Mouse (Mus musculus): ENCODE data around the gene Cldn9. TPM values are rescaled to one million over a fixed set of nuclear protein-coding genes. Genes with fewer than 3 reads are reported as not detected.

The Cldn9 gene
- under 1 TPM in 1 of 2 experiments, not detected in 1; 0.25 TPM for total RNA-seq (2021)

DNA sequence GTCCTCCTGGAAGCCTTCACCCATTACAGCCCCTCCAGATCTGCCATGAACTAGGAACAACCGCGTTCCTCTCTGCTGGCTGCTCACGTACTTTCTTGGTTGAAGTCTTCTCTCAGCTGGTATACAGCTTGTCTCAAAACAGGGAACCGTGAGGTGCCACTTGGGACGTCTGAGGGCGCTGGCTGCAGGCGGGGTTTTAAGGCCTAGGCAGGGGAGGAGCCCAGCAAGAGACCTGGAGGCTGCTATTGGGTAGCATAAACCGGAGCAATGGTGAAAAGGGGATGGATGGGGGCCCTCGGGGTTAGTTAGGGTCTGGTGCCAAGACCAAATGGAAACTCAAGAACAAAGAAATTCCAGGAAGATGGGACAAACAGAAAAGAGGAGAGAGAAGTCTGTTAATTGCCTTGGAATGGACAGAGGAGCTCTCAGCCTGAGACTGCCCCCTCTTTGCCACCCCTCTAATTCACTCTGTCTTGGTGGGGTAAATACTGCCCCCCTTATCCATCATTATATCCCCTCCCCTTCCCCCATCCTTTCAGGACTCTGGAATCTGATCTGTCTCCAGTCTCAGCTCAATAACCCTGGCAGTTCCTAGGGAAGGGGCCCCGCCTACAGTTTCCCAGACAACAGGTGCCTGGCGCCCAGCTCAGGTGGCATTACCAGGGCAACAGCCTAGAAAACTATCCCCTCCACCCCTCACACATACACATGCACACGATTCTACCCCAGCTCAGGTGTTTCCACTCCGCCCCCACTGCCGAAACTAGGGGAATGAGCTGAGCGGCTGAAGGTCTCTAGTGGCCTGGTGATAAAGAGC lies at the start of gene Cldn9:
Gene Cldn9 (minus strand): TSS at position 171 of the 817 bp plus-strand sequence.
- no peak for DNase-seq (ENCODE audit: low spot score in 2 of 2)
- intact Hi-C loops (cut with DNase I): no loop called here

- intact Hi-C loops (cut with DNase I): no loop called here
- DNase-seq (ENCODE audit: low spot score in 2 of 2): no peak
These were observed 46.6 kb upstream of the Cldn9 start for GRCm38 (mm10) chr17:23730441-23730840.

DNA sequence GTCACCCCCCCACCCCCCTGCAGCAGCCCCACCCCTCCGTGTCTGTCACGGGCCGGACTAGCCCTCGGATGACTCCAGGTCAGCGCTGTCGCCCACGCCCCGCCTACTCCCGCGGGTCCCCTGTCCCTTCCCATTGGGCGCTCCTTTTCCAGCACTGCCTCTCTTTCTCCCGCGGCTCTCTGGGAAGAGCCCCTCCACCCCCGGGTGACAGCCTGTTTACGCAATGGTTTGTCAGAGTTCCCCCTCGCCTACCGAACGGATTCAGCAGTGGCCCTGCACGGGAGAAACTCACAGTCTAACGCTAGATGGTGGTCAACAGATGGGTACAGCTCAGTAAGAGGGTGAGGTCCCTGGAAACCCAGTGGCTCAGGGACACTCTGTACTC lies 42.9 kb upstream of the Cldn9 start:
- intact Hi-C loops (cut with DNase I): no loop called here
- DNase-seq (ENCODE audit: low spot score in 2 of 2): peak; percentile 36 to 67

DNA sequence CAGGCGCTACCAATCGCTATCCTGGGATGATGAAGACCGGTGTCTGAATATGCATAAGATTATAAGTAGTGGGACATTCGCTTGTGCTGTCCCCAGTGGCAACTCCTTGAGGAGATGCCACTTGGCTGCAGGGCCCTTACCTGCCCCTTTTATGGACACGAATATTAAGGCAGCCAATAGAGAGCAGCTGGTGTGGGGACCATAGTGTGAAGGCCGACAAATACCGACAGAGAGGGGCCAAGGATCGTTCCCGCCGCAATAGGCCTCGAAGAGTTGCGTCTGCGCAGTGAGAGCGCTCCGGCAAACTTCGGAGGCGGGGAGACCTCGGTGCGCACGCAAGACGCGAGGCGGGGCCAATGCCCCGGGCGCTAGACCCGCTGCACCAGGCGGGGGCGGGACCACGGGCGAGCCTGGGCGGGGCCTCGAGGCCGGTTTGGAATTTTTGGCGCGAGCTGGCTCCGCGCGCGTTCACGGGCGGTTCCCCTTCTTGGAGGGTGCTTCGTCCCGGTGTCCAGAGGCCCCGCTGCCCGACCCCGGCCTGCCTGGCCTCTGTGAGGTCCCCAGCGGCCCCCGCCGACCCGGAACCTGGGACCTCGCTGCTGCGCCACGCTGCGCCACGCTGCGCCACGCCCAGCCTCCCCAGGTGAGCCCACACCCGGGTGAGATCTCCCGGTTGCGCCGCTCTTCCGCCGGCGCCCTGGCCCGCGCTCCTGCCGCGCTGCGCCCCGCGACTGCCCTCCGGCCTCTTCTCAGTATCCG lies 42.4 kb upstream of the Cldn9 start, which contains the start of gene Pkmyt1:
Gene Pkmyt1 (plus strand): TSS at position 338 of the 759 bp plus-strand sequence.
- intact Hi-C loops (cut with DNase I): no loop called here
- DNase-seq (ENCODE audit: low spot score in 2 of 2): peak; percentile 93 to 94

DNA sequence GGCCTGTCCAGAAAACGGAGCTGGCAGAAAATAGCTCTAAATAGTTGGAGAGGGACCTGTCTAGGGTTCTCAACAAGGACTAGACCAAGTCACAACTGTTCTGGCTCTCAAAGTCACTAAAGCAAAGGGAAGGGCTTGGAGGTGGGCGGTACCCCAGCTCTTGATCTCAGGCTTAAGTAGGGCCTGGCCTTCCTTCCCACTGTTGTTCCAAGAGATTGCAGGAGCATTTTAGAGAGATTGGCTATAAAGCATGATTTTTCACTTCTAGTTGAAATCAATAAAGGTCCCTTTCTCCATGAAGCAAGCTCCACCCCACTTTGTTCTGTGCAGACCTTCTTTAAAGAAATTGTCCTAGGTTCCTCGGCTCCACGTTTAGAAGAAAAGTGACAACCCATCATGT lies 41.7 kb upstream of the Cldn9 start:
- intact Hi-C loops (cut with DNase I): no loop called here

DNA sequence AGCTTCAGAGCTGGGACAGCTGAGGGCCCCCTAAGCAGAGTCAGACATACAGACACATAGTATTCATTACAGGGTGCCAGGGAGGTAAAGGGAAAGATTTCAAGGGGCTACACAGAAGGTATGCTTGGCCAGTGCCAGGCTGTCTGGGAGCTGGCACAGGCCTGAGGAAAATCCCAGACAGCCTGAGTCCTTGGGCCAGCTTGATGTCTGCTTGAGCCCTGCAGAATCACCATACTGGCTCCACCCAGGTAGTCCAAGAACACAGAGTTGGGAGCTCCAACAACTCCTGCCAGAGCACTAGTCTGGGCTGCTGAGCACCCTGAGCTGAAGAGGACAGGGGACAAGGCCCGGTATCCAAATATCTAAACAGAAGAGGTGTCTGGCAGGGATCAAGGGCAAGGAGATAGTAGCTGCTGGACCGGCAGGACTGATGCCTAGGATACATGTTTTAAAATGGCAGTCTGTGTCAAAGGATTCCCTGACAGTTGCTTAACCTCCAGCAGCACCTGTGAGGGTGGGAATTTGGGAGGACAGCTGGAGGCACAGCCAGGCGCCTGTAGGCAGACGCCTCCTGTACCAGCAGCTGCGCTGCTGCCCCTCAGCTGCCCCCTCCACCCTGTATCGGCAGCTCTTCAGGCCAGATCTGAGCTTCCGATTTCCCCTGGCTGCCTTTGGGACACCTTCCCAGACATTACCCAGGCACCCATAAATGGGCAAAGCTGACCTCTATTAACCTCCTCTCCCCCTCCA lies 38.7 kb upstream of the Cldn9 start, which contains the start of gene 1520401A03Rik:
Gene 1520401A03Rik (minus strand): TSS at position 408 of the 750 bp plus-strand sequence.
- intact Hi-C loops (cut with DNase I): no loop called here
- no peak for DNase-seq (ENCODE audit: low spot score in 2 of 2)

More for the DNA sequence above, 41.7 kb upstream of the Cldn9 start:
- no peak for DNase-seq (ENCODE audit: low spot score in 2 of 2)

- intact Hi-C loops (cut with DNase I): no loop called here
- no peak for DNase-seq (ENCODE audit: low spot score in 2 of 2)
These were observed 38.1 kb upstream of the Cldn9 start for GRCm38 (mm10) chr17:23721886-23722285.

DNA sequence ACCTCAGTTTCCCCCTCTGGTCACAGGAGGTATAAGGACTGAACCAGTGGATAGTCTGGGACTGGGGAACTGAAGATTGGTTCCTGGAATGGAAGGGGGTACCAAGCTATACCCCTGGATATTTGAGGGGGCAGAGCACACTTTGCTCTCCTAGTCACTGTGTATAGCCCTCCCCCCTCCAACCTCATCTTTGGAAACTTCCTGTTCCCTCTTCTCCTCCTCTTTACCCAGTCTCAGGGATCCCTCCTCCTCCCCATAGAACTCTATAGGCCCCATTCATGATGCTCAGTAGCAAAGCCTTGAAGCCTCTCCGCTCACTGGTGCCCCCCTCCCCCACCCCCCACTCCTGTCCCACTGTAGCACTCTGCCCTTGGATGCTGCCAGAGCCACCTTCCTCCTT lies 35.6 kb upstream of the Cldn9 start:
- no peak for DNase-seq (ENCODE audit: low spot score in 2 of 2)

DNA sequence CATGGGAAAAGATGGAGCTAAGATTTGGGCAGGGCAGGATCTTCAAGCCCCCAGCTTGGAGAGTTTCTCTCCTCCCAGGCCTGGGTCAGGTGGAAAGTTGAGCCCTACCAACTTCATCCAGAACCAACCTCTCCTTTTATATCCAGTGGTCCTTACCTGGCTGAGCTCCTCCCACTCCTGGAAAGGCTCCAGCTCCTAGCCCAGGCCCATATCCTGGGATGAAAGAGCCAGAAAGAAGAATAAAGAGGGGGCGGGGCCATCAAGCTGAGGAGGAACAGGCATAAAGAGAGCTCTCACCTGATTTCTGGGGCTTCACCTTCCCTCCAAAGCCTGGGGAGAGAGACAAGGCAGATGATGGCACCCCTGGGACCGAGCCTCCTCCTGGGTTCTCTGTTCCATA lies 33.2 kb upstream of the Cldn9 start:
- no peak for DNase-seq (ENCODE audit: low spot score in 2 of 2)
- intact Hi-C loops (cut with DNase I): no loop called here

More for the DNA sequence above, 35.6 kb upstream of the Cldn9 start:
- intact Hi-C loops (cut with DNase I): no loop called here

DNA sequence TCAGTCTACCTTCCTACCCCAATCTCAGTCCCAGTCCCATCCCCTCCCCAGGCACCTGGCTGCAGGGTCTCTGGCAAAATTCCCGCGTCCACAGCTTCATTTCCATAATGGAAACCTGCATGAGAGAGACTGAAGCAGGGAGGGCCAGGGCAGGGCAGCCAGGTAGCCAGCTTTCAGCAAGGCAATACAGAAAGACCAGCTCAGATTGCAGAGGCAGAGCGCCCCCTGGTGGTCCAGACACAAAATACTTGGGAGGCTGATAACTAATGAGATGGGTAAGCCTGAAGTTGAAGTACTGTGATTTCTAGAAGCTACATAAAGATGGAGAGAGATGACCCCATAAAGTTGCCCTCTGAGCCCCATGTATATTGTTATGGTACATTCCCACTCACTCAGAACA lies 22.4 kb upstream of the Cldn9 start:
- intact Hi-C loops (cut with DNase I): no loop called here
- DNase-seq (ENCODE audit: low spot score in 2 of 2): peak; percentile 72 to 74

DNA sequence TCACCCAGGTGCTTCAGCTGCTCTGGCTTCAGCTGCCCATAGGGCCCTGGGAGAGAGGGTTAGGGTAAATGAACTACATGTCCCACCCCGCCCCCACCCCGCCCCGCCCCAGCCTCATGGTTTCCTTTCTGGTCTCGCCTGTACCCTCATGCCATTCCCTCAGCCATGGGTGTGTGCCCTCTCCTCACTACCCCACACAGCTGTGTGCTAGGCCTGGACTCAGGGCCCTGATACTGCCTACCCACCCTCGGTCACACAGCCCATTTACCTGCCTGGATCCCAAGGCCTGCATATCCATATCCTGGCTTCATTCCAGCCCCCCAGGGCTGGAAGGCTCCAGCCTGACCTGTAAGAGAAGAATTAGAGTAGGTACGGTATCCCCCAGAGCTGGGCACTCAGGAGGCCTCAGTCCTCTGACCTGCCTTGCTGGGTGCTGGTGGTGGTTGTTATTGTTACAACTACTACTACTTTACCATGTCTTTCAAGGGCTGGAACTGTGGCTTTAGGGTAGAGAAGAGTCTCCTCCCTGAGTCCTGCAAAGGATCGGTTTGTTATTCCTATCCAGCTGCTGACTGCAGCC lies 21.8 kb upstream of the Cldn9 start:
- intact Hi-C loops (cut with DNase I): loop anchor here (2.0 kb wide), 1 partner anchor 31 kb away; no protein-coding TSS in a partner anchor
- no peak for DNase-seq (ENCODE audit: low spot score in 2 of 2)

- peak; percentile 40 to 52 for DNase-seq (ENCODE audit: low spot score in 2 of 2)
- intact Hi-C loops (cut with DNase I): loop anchor here (2.0 to 5.0 kb wide), 3 partner anchors 30 to 132 kb away; partner anchors contain the start of gene Bicdl2
These were observed 20.9 kb upstream of the Cldn9 start for GRCm38 (mm10) chr17:23704741-23705140.

DNA sequence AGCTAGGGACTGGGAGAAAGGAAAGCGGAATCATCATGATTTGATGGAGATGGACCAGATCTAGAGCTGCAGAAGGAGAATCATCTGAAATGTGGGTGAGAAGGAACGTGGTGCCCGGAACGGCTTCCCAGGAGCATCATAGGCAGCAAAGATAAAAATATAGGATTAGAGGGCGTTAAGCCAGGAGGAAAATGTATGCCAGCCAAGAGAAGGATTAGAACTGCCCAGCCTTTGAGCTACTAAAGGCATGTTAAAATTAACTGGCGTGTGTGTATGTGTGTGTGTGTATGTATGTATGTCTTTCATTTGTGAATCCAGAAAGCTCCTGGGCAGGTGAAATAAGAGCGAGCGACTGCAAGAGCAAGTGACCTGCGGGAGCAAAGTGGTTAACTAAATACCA lies 19.5 kb upstream of the Cldn9 start:
- peak in 1 of 2 experiments; percentile 81 for DNase-seq (ENCODE audit: low spot score in 2 of 2)
- intact Hi-C loops (cut with DNase I): loop anchor here (5.0 kb wide), 2 partner anchors 41 to 131 kb away; partner anchors contain the start of gene Bicdl2

DNA sequence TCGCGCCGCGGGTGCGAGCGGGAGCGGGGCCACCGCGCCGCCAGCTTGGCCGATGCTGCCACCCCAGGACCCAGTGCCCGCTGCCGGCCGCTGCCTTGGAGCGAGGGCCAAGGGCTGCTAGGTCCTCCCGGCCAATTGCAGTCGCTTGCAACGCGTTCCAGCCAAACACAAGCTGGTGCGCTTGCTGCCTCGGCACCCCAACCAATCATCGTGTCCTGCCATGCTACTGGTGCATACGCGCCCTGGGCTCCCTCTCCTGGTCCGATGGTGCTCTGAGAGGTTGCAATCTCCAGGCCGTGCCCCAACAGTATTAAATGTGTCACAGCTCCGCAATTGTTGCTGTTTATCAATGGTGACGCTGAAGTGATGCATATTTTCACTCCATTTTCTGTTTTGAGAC lies 16.3 kb upstream of the Cldn9 start:
- intact Hi-C loops (cut with DNase I): loop anchor here (1.0 to 5.0 kb wide), 3 partner anchors 23 to 128 kb away; partner anchors contain the start of genes Bicdl2 and Tnfrsf12a
- peak; percentile 90 to 95 for DNase-seq (ENCODE audit: low spot score in 2 of 2)

- peak in 1 of 2 experiments; percentile 29 for DNase-seq (ENCODE audit: low spot score in 2 of 2)
- intact Hi-C loops (cut with DNase I): loop anchor here (1.0 to 5.0 kb wide), 3 partner anchors 22 to 127 kb away; partner anchors contain the start of genes Bicdl2 and Tnfrsf12a
These were observed 15.6 kb upstream of the Cldn9 start for GRCm38 (mm10) chr17:23699131-23700077.

DNA sequence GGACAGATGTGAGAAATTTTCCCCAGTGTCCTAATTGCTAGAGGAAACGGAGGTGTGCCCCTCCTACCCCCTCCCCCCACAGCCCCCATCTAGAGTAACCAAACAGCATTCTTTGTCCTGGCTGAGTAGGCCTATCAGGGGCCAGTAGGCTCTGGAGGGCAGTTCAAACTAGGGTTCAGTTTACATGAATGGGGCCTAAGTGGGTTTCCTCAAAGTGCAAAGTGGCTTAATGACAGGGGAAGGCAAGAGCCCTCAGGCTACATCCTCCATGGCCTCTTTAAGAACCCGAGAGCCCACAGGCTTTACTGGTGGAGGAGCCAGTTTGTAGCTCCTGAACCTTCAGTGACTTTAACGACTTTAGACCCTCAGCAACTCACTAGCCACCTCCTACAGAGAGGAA lies 12.0 kb upstream of the Cldn9 start:
- intact Hi-C loops (cut with DNase I): no loop called here
- no peak for DNase-seq (ENCODE audit: low spot score in 2 of 2)

DNA sequence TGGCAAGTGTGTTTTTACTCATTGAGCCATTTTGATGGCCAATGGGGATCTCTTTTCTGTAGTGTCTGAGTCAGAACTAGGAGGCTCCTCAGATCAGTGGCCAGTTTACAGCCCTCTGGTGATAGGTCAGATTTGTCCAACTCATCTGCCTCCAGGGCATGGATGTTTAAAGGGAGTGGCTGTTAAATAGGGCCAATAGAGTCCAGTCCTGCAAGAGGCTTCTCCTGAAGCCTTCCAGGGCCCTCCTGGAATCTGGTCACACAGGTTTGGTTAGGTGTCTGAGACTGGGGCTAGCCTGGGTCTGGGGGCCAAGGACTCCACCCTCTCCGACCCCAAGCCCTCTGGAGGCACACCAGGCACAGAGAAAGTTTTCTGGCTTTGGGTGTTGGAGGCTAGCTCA lies 10.7 kb upstream of the Cldn9 start:
- DNase-seq (ENCODE audit: low spot score in 2 of 2): no peak
- intact Hi-C loops (cut with DNase I): no loop called here

GRCm38 (mm10) chr17:23683226-23683625 lies 600 bp downstream of the Cldn9 start:
- intact Hi-C loops (cut with DNase I): no loop called here

More at GRCm38 (mm10) chr17:23683226-23683625, 600 bp downstream of the Cldn9 start:
- no peak for DNase-seq (ENCODE audit: low spot score in 2 of 2)

All from left cerebral cortex, postnatal 25 days (tissue).